8 mouse cellular contexts compared by ENCODE assay signal in the genomic region with DNA sequence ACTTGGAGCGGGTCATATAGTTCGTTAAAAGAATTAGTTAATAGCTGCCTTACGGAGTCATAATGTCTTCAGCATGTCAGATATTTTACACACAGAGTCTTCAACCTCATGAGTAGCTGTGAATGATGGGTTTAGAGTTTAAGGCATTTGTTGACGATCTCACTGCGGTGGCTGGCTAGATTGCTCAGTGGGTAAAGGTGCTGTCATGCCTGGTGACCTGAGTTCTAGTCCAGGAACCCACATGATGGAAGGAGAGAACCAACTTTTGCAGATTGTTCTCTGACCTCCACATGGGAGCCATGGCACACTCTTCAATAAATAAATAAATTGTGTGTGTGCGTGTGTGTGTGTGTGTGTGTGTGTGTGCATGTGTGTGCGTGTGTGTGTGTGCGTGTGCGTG. TPM values are rescaled to one million over a fixed set of nuclear protein-coding genes. Genes with fewer than 3 reads are reported as not detected.
DNase-seq lines count a peak whose midpoint lies in the region; ATAC-seq and TF ChIP-seq lines count a peak whose summit lies in the region.
"Had no signal": no experiment of that assay in that cellular context is flagged by ENCODE, and none has a peak within 500 bp of the region (broad histone marks: within the 10 kb centered on the region; RNA-seq: fewer than 3 reads in every experiment).

No protein-coding gene starts in this region.

- H3K27ac ChIP-seq in hindbrain, embryonic 13.5 days, result 0 out of 2 replicates have a peak overlapping the region, but pooled peaks have one; percentile 73
- no peak overlapping the region for H3K27ac ChIP-seq in hindbrain, embryonic 16.5 days (ENCODE audit: low read depth, low read length)
- no peak overlapping the region for H3K27ac ChIP-seq in lung, embryonic 14.5 days (ENCODE audit: low read depth)
- peak overlapping the region; percentile 92 for H3K27ac ChIP-seq in intestine, embryonic 15.5 days
- no peak overlapping the region for H3K27ac ChIP-seq in liver, embryonic 13.5 days
- H3K27ac ChIP-seq: midbrain, embryonic 12.5 days had no signal

- peaks cover 49% of the 10 kb centered on the region for H3K4me1 ChIP-seq in hindbrain, embryonic 13.5 days (replicated peaks)
- H3K4me1 ChIP-seq in hindbrain, embryonic 16.5 days (ENCODE audit: control insufficient read depth, insufficient read depth, low read depth, low read length), result peaks cover 22% of the 10 kb centered on the region
- H3K4me1 ChIP-seq in lung, embryonic 14.5 days (ENCODE audit: insufficient read depth), result peaks cover 8% of the 10 kb centered on the region; the same call in 1 of the 2 replicates
- H3K4me1 ChIP-seq in intestine, embryonic 15.5 days (replicated peaks), result peaks cover 26% of the 10 kb centered on the region
- H3K4me1 ChIP-seq in liver, embryonic 13.5 days (replicated peaks), result peaks cover 44% of the 10 kb centered on the region

- DNase-seq in lung, embryonic 14.5 days, result no peak
- no peak for DNase-seq in lung, postnatal 25 days (ENCODE audit: low spot score)
- no peak for DNase-seq in liver, embryonic 13.5 days
- no peak for DNase-seq in thymus, postnatal 14 days

- H3K4me2 ChIP-seq in hindbrain, embryonic 13.5 days, result no peak overlapping the region
- H3K4me2 ChIP-seq in hindbrain, embryonic 16.5 days (ENCODE audit: low read length), result no peak overlapping the region
- H3K4me2 ChIP-seq in lung, embryonic 14.5 days, result peak overlapping the region; percentile 93
- peak overlapping the region; percentile 87 for H3K4me2 ChIP-seq in intestine, embryonic 15.5 days (replicated peaks)
- H3K4me2 ChIP-seq in liver, embryonic 13.5 days, result peak overlapping the region; percentile 80; the same call in 1 of the 2 replicates

- no peak for ATAC-seq in hindbrain, embryonic 13.5 days (ENCODE audit: low FRiP score)
- no peak for ATAC-seq in hindbrain, embryonic 16.5 days
- ATAC-seq in lung, embryonic 14.5 days (ENCODE audit: insufficient read depth), result no peak
- ATAC-seq in intestine, embryonic 15.5 days, result no peak
- no peak for ATAC-seq in liver, embryonic 13.5 days (ENCODE audit: low read depth)

- no peaks in the 10 kb centered on the region for H3K9me3 ChIP-seq in hindbrain, embryonic 13.5 days
- no peaks in the 10 kb centered on the region for H3K9me3 ChIP-seq in hindbrain, embryonic 16.5 days (ENCODE audit: control insufficient read depth, low read length)
- no peaks in the 10 kb centered on the region for H3K9me3 ChIP-seq in lung, embryonic 14.5 days (ENCODE audit: low read depth, low read length)
- H3K9me3 ChIP-seq in intestine, embryonic 15.5 days, result no peaks in the 10 kb centered on the region
- no peaks in the 10 kb centered on the region for H3K9me3 ChIP-seq in liver, embryonic 13.5 days (replicated peaks)
- H3K9me3 ChIP-seq: midbrain, embryonic 12.5 days had no signal

- H3K4me3 ChIP-seq in hindbrain, embryonic 13.5 days, result no peak overlapping the region
- no peak overlapping the region for H3K4me3 ChIP-seq in hindbrain, embryonic 16.5 days (ENCODE audit: low read length)
- H3K4me3 ChIP-seq in lung, embryonic 14.5 days (ENCODE audit: low read depth, low read length), result no peak overlapping the region
- peak overlapping the region; percentile 54 for H3K4me3 ChIP-seq in intestine, embryonic 15.5 days (replicated peaks)
- H3K4me3 ChIP-seq in liver, embryonic 13.5 days (replicated peaks), result no peak overlapping the region

- no peaks in the 10 kb centered on the region for H3K27me3 ChIP-seq in hindbrain, embryonic 13.5 days
- no peaks in the 10 kb centered on the region for H3K27me3 ChIP-seq in hindbrain, embryonic 16.5 days (replicated peaks; ENCODE audit: control insufficient read depth, insufficient read depth, low read length)
- no peaks in the 10 kb centered on the region for H3K27me3 ChIP-seq in lung, embryonic 14.5 days (ENCODE audit: insufficient read depth, low read length)
- H3K27me3 ChIP-seq in intestine, embryonic 15.5 days (replicated peaks), result no peaks in the 10 kb centered on the region
- peaks cover 4% of the 10 kb centered on the region; the same call in 1 of the 2 replicates for H3K27me3 ChIP-seq in liver, embryonic 13.5 days

- no peak overlapping the region; the same call in 1 of the 2 replicates for H3K9ac ChIP-seq in hindbrain, embryonic 13.5 days
- no peak overlapping the region for H3K9ac ChIP-seq in hindbrain, embryonic 16.5 days (ENCODE audit: low read depth, low read length)
- H3K9ac ChIP-seq in lung, embryonic 14.5 days, result no peak overlapping the region
- H3K9ac ChIP-seq in intestine, embryonic 15.5 days, result no peak overlapping the region
- no peak overlapping the region for H3K9ac ChIP-seq in liver, embryonic 13.5 days

- TF ChIP-seq CTCF in lung, embryonic 14.5 days (IDR thresholded peaks at IDR 0.05; ENCODE audit: low read depth), result no peak

- 88% methylated on average over 8 of the region's 9 CpGs for WGBS in hindbrain, embryonic 13.5 days
- WGBS in hindbrain, embryonic 16.5 days, result 85% methylated on average over 9 of the region's 9 CpGs
- WGBS in lung, embryonic 14.5 days, result 87% methylated on average over 9 of the region's 9 CpGs
- WGBS in intestine, embryonic 15.5 days, result 79% methylated on average over 9 of the region's 9 CpGs
- 85% methylated on average over 9 of the region's 9 CpGs for WGBS in liver, embryonic 13.5 days (ENCODE audit: insufficient replicate concordance)

- H3K36me3 ChIP-seq in hindbrain, embryonic 13.5 days, result no peaks in the 10 kb centered on the region
- no peaks in the 10 kb centered on the region for H3K36me3 ChIP-seq in hindbrain, embryonic 16.5 days (ENCODE audit: control insufficient read depth, insufficient read depth, low read length)
- no peaks in the 10 kb centered on the region for H3K36me3 ChIP-seq in lung, embryonic 14.5 days (ENCODE audit: insufficient read depth)
- H3K36me3 ChIP-seq in intestine, embryonic 15.5 days, result no peaks in the 10 kb centered on the region
- H3K36me3 ChIP-seq in liver, embryonic 13.5 days, result no peaks in the 10 kb centered on the region
- H3K36me3 ChIP-seq: midbrain, embryonic 12.5 days had no signal

RNA-seq across cellular contexts. Expression of a gene that starts 1.6 kb away (rescaled TPM):
- polyA plus RNA-seq in hindbrain, embryonic 13.5 days (2015; fragmentation: Nextera tagmentation; extraction: Ambion mirVana), result 7.8 TPM in 2 replicates
- polyA plus RNA-seq in hindbrain, embryonic 16.5 days (2015; fragmentation: Nextera tagmentation; extraction: Ambion mirVana), result 7.8 and 8.5 TPM in 2 replicates
- 10.5 and 12.2 TPM in 2 replicates for polyA plus RNA-seq in lung, embryonic 14.5 days (2014; fragmentation: Nextera tagmentation; extraction: Ambion mirVana)
- polyA plus RNA-seq in intestine, embryonic 15.5 days (2015; fragmentation: Nextera tagmentation; extraction: Ambion mirVana), result 42.4 and 42.6 TPM in 2 replicates
- polyA plus RNA-seq in liver, embryonic 13.5 days (2015; fragmentation: Nextera tagmentation; extraction: Ambion mirVana), result 3.7 and 5.1 TPM in 2 replicates

RNA-seq across cellular contexts. Expression of a gene that starts 14.1 kb away (rescaled TPM):
- polyA plus RNA-seq in hindbrain, embryonic 13.5 days (2015; fragmentation: Nextera tagmentation; extraction: Ambion mirVana), result 0.36 and 0.45 TPM in 2 replicates
- 0.65 and 0.66 TPM in 2 replicates for polyA plus RNA-seq in hindbrain, embryonic 16.5 days (2015; fragmentation: Nextera tagmentation; extraction: Ambion mirVana)
- 2.9 and 3.7 TPM in 2 replicates for polyA plus RNA-seq in lung, embryonic 14.5 days (2014; fragmentation: Nextera tagmentation; extraction: Ambion mirVana)
- polyA plus RNA-seq in intestine, embryonic 15.5 days (2015; fragmentation: Nextera tagmentation; extraction: Ambion mirVana), result 1.4 and 1.5 TPM in 2 replicates
- polyA plus RNA-seq in liver, embryonic 13.5 days (2015; fragmentation: Nextera tagmentation; extraction: Ambion mirVana), result 0.15 and 0.18 TPM in 2 replicates

RNA-seq across cellular contexts. Expression of a gene that starts 54.8 kb away (rescaled TPM):
- not detected in 2 replicates for polyA plus RNA-seq in hindbrain, embryonic 13.5 days (2015; fragmentation: Nextera tagmentation; extraction: Ambion mirVana)
- polyA plus RNA-seq in hindbrain, embryonic 16.5 days (2015; fragmentation: Nextera tagmentation; extraction: Ambion mirVana), result 0.17 and 0.25 TPM in 2 replicates
- 0.05 TPM in 1 of 2 replicates, not detected in the other for polyA plus RNA-seq in lung, embryonic 14.5 days (2014; fragmentation: Nextera tagmentation; extraction: Ambion mirVana)
- polyA plus RNA-seq in intestine, embryonic 15.5 days (2015; fragmentation: Nextera tagmentation; extraction: Ambion mirVana), result 4.4 and 4.5 TPM in 2 replicates
- not detected in 2 replicates for polyA plus RNA-seq in liver, embryonic 13.5 days (2015; fragmentation: Nextera tagmentation; extraction: Ambion mirVana)

Comparison
In these comparisons a context has a peak if more than half of its experiments do, and no peak if none do; other contexts are left out.
1. H3K27ac ChIP-seq: peak in hindbrain, embryonic 13.5 days (single experiment) and intestine, embryonic 15.5 days (single experiment); none in hindbrain, embryonic 16.5 days (single experiment), lung, embryonic 14.5 days (single experiment) and liver, embryonic 13.5 days (single experiment).
2. H3K4me2 ChIP-seq: peak in lung, embryonic 14.5 days (single experiment), intestine, embryonic 15.5 days (single experiment) and liver, embryonic 13.5 days (single experiment); none in hindbrain, embryonic 13.5 days (single experiment) and hindbrain, embryonic 16.5 days (single experiment).